Mouse (Mus musculus) myocyte (in vitro differentiated cells): ENCODE data around the gene Serinc5. TPM values are rescaled to one million over a fixed set of nuclear protein-coding genes. Genes with fewer than 3 reads are reported as not detected.

Source experiments
- H3K27me3 ChIP-seq: one replicate; pipeline ENCODE4 v1.6.1; 2011; ENCODE audit not compliant: control insufficient read depth, insufficient read depth, insufficient read length
- H3K36me3 ChIP-seq: one replicate; pipeline ENCODE4 v1.6.1; 2011; ENCODE audit not compliant: control insufficient read depth, insufficient read depth
- H3K4me2 ChIP-seq: one replicate; pipeline ENCODE4 v1.6.1; 2011; ENCODE audit warnings: low read depth, control low read depth
- H3K4me3 ChIP-seq: one replicate; pipeline ENCODE4 v1.5.1; 2011; ENCODE audit warnings: mild to moderate bottlenecking, control low read depth, moderate library complexity
- H3K79me2 ChIP-seq: one replicate; pipeline ENCODE4 v1.6.1; 2011; ENCODE audit not compliant: control insufficient read depth, insufficient read depth
- H3ac ChIP-seq: one replicate; pipeline ENCODE4 v1.6.1; 2011; ENCODE audit not compliant: control insufficient read depth, insufficient read length
- CEBPB ChIP-seq: IDR thresholded peaks from 2 replicates; pipeline ENCODE4 v1.6.1; 2011; ENCODE audit warnings: mild to moderate bottlenecking, moderate library complexity; ENCODE audit not compliant: poor library complexity, insufficient read depth, severe bottlenecking
- E2F4 ChIP-seq: IDR thresholded peaks from one replicate; pipeline ENCODE4 v1.6.1; 2011; ENCODE audit warnings: mild to moderate bottlenecking, control low read depth, moderate library complexity; ENCODE audit not compliant: insufficient read depth
- MAX ChIP-seq: IDR thresholded peaks from one replicate; pipeline ENCODE4 v1.6.1; 2011; ENCODE audit warnings: low read depth, mild to moderate bottlenecking, control low read depth
- MYOD1 ChIP-seq, 3 experiments: IDR thresholded peaks; one replicate each; pipeline ENCODE4 v1.6.1; 2011; ENCODE audit warnings: control low read depth in 2 of 3, low read depth in 2 of 3, mild to moderate bottlenecking in 2 of 3, moderate library complexity in 1 of 3; ENCODE audit not compliant: insufficient read length in 2 of 3, control insufficient read depth in 1 of 3
- MYOG ChIP-seq, 3 experiments: IDR thresholded peaks; one replicate each; pipeline ENCODE4 v1.6.1; 2011; ENCODE audit warnings: control low read depth in 2 of 3, low read depth in 2 of 3, mild to moderate bottlenecking in 2 of 3; ENCODE audit not compliant: insufficient read length in 2 of 3, control insufficient read depth in 1 of 3, insufficient read depth in 1 of 3
- POLR2A ChIP-seq: IDR thresholded peaks from one replicate; pipeline ENCODE4 v1.6.1; 2011; ENCODE audit warnings: low read depth, mild to moderate bottlenecking, control low read depth, moderate library complexity; ENCODE audit not compliant: insufficient read length
- POLR2AphosphoS2 ChIP-seq: IDR thresholded peaks from one replicate; pipeline ENCODE4 v1.6.1; 2011; ENCODE audit warnings: low read depth, control low read depth; ENCODE audit not compliant: insufficient read length
- REST ChIP-seq: IDR thresholded peaks from one replicate; pipeline ENCODE4 v1.6.1; 2011; ENCODE audit warnings: mild to moderate bottlenecking, control low read depth, moderate library complexity; ENCODE audit not compliant: insufficient read depth, insufficient read length
- SRF ChIP-seq: IDR thresholded peaks from one replicate; pipeline ENCODE4 v1.6.1; 2011; ENCODE audit warnings: low read depth; ENCODE audit not compliant: control insufficient read depth, insufficient read length
- TCF12 ChIP-seq: IDR thresholded peaks from one replicate; pipeline ENCODE4 v1.6.1; 2011; ENCODE audit warnings: mild to moderate bottlenecking, control low read depth; ENCODE audit not compliant: poor library complexity, insufficient read depth, severe bottlenecking
- TCF3 ChIP-seq: IDR thresholded peaks from one replicate; pipeline ENCODE4 v1.6.1; 2011; ENCODE audit warnings: low read depth, control low read depth; ENCODE audit not compliant: insufficient read length
- USF1 ChIP-seq: IDR thresholded peaks from one replicate; pipeline ENCODE4 v1.6.1; 2011; ENCODE audit warnings: low read depth, mild to moderate bottlenecking, control low read depth, moderate library complexity
- polyA plus RNA-seq: library from polyadenylated mRNA; unstranded; fragments of >200 nt; fragmentation: generic; extraction: Trizol; gene quantifications from one replicate; pipeline ENCODE4 v1.2.1, GENCODE M21; 2012; ENCODE audit warnings: missing spikeins

Serinc5 gene
- polyA plus RNA-seq, 1 experiment, result 5.4 TPM

DNA sequence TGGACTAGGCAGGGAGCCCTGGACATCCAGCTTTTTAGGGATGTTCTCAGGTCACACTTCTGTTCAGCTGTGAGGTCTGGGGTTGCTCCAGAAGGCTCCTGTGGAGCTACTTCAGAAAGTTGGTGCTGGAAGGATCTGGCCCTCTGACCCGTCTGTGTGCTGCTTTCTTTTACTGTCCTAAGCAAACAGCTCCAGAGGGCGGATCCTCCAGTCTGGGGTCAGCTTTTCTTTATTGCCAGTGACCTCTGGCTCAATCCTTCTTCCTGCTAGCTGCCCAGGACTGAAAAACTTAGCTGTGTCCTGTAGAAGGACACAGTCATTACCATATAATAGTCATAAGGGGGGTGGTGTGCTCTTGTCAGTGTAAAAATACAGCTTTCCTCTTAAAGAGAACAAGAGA lies 24.1 kb downstream of the Serinc5 start:
- H3K36me3 ChIP-seq, result no peaks in the 10 kb centered on the region
- no peak overlapping the region for H3K4me2 ChIP-seq
- H3K27me3 ChIP-seq, result no peaks in the 10 kb centered on the region
- no peak overlapping the region for H3K4me3 ChIP-seq
- H3ac ChIP-seq, result no peak overlapping the region
- no peak for TF ChIP-seq CEBPB
- TF ChIP-seq E2F4, result no peak
- no peaks in the 10 kb centered on the region for H3K79me2 ChIP-seq

DNA sequence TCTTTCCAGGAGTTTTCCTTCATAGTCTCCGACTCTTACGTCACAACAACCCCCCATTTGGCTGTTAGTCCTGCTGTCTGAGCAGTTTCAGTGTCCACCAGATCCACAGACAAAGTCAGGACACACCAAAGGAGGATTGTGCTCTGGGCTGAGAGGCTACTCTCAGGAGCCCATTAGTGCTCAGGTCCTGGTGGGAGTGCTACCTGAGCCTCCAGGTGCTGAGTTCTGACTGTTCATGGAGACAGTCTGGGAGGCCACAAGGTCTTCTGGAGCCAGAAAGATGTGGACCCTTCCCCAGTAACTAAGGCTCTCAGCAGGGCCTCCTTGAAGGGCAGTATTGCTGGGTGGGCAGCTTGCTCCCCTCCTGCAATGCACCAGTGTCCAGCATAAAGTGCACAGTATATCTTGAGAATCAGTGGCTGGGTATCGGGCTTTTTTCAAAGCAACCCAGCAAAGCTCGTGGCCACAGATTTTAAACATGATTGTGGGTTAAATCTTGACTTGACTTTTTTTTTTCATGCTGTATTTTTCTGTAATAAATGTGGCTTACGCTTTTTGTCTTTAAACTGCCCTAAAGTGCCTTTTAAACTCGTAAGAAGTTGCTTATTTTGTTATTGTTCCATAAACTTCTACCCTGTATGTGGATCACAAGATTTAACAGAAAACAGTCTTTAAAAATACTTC lies 25.5 kb downstream of the Serinc5 start:
- Histone ChIP-seq H3K4me2 (peak overlapping the region; percentile 69), H3K4me3 (no peak overlapping the region), H3K79me2 (no peaks in the 10 kb centered on the region), H3ac (no peak overlapping the region), H3K36me3 (no peaks in the 10 kb centered on the region), H3K27me3 (no peaks in the 10 kb centered on the region)
- TF ChIP-seq USF1 (no peak), REST (no peak), CEBPB (no peak), E2F4 (no peak), POLR2A (no peak), SRF (no peak), TCF3 (no peak), TCF12 (no peak), MYOD1 (IDR thresholded peaks at IDR 0.05; ENCODE audit: control insufficient read depth in 1 of 3, insufficient read length in 2 of 3, low read depth in 2 of 3) (no peak), POLR2AphosphoS2 (no peak), MYOG (IDR thresholded peaks at IDR 0.05; ENCODE audit: control insufficient read depth in 1 of 3, insufficient read depth in 1 of 3, insufficient read length in 2 of 3, low read depth in 2 of 3) (no peak), MAX (no peak)

DNA sequence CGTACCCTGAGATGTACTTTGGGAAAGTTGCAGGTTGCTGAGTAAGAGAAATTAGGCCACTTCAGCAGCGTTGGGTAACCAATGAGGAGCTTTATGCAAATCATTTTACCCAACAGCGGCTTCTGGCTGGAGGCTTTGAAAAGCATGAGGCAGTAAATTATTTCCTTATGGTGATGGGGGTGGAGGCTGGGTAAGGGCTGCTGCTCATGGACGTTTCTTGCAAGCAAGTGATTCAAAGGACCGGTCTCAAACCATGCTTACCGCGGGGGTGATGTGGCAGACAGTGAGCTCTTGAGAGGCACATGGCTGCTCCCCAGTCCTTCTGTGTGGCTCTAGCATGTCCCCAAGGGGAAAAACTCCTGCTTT lies 26.0 kb downstream of the Serinc5 start:
- Histone ChIP-seq H3ac (no peak overlapping the region), H3K79me2 (no peaks in the 10 kb centered on the region), H3K4me3 (no peak overlapping the region), H3K4me2 (peak overlapping the region; percentile 69), H3K27me3 (no peaks in the 10 kb centered on the region), H3K36me3 (no peaks in the 10 kb centered on the region)
- no peak for TF ChIP-seq USF1
- no peak for TF ChIP-seq MAX
- TF ChIP-seq MYOG (IDR thresholded peaks at IDR 0.05; ENCODE audit: control insufficient read depth in 1 of 3, insufficient read depth in 1 of 3, insufficient read length in 2 of 3, low read depth in 2 of 3), result no peak
- no peak; the same call in 1 of the 2 replicates for TF ChIP-seq CEBPB
- TF ChIP-seq REST, result no peak
- TF ChIP-seq POLR2AphosphoS2, result no peak
- TF ChIP-seq E2F4, result no peak
- TF ChIP-seq TCF3, result no peak
- no peak for TF ChIP-seq MYOD1 (IDR thresholded peaks at IDR 0.05; ENCODE audit: control insufficient read depth in 1 of 3, insufficient read length in 2 of 3, low read depth in 2 of 3)
- no peak for TF ChIP-seq SRF
- no peak for TF ChIP-seq POLR2A
- TF ChIP-seq TCF12, result no peak

DNA sequence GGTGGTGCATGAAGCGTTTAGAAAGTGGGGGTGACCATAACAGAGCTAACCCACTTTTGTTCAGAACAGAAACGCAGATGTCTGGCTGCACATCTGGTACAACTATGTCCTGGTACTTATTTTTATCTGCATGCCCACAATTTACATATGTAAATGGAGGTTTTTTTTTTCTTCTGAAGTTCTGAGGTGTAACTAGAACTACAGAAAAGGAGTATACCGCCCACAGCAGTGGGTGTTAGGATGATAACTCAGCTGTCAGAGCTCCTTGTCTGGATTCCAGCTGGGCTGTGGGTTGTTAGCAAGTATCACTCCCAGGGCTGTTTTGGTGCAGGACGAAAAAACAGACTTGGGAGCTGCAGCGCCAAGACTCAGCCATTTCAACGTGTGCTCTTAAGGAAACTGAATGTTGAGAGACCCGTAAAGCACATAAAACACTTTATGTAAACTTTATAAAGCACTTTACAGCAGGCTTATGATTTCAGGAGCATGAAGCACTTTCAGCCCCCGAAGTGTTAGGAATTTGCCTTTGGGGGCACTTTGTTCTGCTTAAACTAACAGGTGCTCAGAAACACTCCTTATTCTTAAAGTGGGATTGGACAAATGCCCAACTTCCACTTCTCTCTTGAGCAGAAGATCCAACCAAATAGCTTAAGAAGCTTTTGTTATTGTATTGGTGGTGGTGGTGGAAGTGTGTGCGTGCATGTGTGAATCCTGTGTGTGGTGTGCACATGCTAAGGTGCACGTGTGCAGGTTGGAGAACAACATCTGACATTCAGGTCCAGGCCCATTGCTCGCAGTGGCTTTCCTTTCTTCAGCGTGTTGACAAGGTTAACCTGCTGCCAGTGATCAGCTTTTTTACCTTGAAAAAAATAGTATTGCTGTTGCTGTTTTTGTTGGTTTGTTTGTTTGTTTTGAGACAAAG lies 28.5 kb downstream of the Serinc5 start:
- Histone ChIP-seq H3K36me3 (no peaks in the 10 kb centered on the region), H3K4me3 (no peak overlapping the region), H3K4me2 (no peak overlapping the region), H3K27me3 (no peaks in the 10 kb centered on the region), H3ac (no peak overlapping the region), H3K79me2 (no peaks in the 10 kb centered on the region)
- no peak for TF ChIP-seq TCF3
- no peak for TF ChIP-seq CEBPB
- TF ChIP-seq POLR2A, result no peak
- TF ChIP-seq SRF, result no peak
- no peak for TF ChIP-seq MYOD1 (IDR thresholded peaks at IDR 0.05; ENCODE audit: control insufficient read depth in 1 of 3, insufficient read length in 2 of 3, low read depth in 2 of 3)
- TF ChIP-seq MYOG (IDR thresholded peaks at IDR 0.05; ENCODE audit: control insufficient read depth in 1 of 3, insufficient read depth in 1 of 3, insufficient read length in 2 of 3, low read depth in 2 of 3), result no peak

DNA sequence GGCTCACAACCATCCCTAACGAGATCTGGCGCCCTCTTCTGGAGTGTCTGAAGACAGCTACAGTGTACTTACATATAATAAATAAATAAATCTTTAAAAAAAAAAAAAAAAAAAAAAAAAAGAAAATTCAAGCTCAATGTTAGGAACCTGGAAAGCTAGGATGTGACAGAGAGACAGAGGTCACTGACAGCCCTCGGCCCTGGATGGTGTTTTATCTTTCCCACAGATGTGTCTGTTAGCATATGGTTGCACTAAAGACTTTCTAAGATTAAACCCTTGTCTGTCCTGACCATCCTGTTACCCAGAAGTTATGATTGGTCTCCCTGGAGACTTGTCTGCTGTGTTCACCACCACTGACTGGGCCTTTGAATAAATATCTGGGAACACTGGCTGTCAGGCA lies 33.3 kb downstream of the Serinc5 start:
- TF ChIP-seq CEBPB (no peak), REST (no peak)
- Histone ChIP-seq H3K27me3 (no peaks in the 10 kb centered on the region), H3K4me2 (no peak overlapping the region)

More for the DNA sequence above, 33.3 kb downstream of the Serinc5 start:
- no peaks in the 10 kb centered on the region for H3K36me3 ChIP-seq
- H3ac ChIP-seq, result no peak overlapping the region
- H3K79me2 ChIP-seq, result no peaks in the 10 kb centered on the region
- H3K4me3 ChIP-seq, result no peak overlapping the region
